Mouse (Mus musculus): ENCODE results near the gene H2al1b. TPM values are rescaled to one million over a fixed set of nuclear protein-coding genes. Genes with fewer than 3 reads are reported as not detected.
"Not testable (repeated sequence)": the region's sequence is repeated elsewhere in the genome, so short reads cannot be mapped to it uniquely, and the experiment has no call there.

The H2al1b gene
- polyA plus RNA-seq (2015; fragmentation: Nextera tagmentation; extraction: Ambion mirVana), result not detected in 2 replicates

DNA sequence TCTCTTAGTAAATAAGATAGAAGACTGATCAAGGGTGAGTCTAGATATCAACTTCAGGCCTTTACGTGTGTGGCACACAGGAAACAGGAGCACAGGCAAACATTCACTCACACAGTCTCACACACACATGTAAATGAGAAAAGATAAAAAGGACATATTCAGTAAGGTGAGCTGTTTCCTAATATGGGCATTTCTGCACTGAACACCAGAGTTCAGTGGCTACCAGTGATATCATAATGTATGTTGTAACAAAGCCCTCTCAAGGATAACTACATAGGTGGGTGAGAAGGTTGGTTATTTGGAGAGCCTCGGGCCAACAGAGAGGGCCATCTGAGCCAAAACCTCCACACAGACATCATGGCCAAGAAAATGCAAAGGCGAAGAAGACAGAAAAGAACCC, at the start of gene H2al1b:
Gene H2al1b, plus strand, starts transcription at position 301 of the 400 bp plus-strand sequence.
- DNase-seq (ENCODE audit: low spot score); H3K36me3 ChIP-seq (ENCODE audit: insufficient read depth, low read length); H3K4me2 ChIP-seq (ENCODE audit: low read length); H3K9ac ChIP-seq (ENCODE audit: low read depth, low read length); H3K4me1 ChIP-seq (replicated peaks; ENCODE audit: insufficient read depth, low read length); H3K27me3 ChIP-seq (ENCODE audit: insufficient read depth, low read length); H3K27ac ChIP-seq; H3K4me3 ChIP-seq (replicated peaks; ENCODE audit: low read depth, low read length); H3K9me3 ChIP-seq (replicated peaks; ENCODE audit: low read length); ATAC-seq (replicated peaks; ENCODE audit: low FRiP score, low read depth): not testable (repeated sequence)
- 95% methylated on average over 1 of the region's 3 CpGs for WGBS

DNA sequence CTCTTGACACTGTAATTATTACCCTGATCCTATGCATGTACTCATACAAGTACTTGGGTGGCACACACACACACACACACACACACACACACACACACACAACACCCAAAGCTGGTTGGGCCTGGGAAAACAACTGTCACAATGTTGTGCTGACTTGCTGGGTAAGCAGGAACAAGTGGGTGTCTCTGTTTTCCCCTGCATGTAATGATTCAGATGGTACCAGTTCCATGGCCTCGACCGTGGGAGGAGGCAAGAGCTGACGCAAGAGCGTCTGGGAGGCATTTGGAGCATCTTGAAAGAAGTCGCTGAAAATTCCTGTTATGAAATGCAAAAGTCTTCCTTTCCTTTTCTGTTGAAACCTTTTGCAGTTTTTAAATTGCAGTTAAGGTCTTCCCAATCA, 48.2 kb upstream of the H2al1b start:
- Histone ChIP-seq H3K4me1 (replicated peaks; ENCODE audit: insufficient read depth, low read length) (no peaks in the 10 kb centered on the region), H3K9me3 (replicated peaks; ENCODE audit: low read length) (no peaks in the 10 kb centered on the region), H3K9ac (ENCODE audit: low read depth, low read length) (no peak overlapping the region), H3K4me3 (replicated peaks; ENCODE audit: low read depth, low read length) (no peak overlapping the region), H3K36me3 (ENCODE audit: insufficient read depth, low read length) (no peaks in the 10 kb centered on the region), H3K27ac (peak overlapping the region; percentile 47; the same call in 1 of the 2 replicates), H3K4me2 (ENCODE audit: low read length) (no peak overlapping the region), H3K27me3 (ENCODE audit: insufficient read depth, low read length) (no peaks in the 10 kb centered on the region)
- TF ChIP-seq CTCF (IDR thresholded peaks at IDR 0.05; ENCODE audit: low read depth), result no peak
- 42% methylated on average over 5 of the region's 5 CpGs for WGBS
- DNase-seq (ENCODE audit: low spot score) (no peak), ATAC-seq (replicated peaks; ENCODE audit: low FRiP score, low read depth) (no peak)

DNA sequence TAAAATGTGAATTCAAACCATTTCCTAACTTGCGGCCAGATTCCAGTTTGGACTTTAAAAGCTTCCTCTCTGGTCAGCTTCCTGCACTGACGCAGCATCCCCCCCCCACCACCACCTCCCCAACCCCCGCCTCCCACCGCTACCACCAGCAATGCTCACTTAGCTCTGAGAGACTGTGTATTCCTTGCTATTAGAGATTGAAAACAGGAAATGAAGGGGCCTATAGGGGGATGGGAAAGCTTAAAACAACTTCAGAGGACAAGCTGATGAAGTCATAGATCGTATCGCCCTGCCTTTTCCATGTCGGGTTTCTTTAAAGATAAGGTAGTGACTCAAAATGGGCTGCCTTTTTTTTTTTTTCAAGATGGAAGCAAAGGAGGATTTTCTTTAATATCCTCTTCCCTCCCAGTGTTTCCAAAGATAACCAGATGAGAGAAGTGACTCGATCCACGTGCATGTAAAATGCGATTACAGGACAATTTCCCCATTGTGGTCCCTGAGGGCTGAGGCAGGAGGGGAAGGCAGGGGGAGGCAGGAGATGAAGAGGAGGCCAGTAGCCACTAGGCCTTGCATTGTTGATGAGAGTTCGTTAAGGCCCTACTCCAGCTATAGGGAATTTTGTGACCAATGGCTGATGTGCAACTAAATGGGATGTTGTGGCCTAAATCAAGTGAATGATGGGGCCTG, 47.6 kb upstream of the H2al1b start:
- DNase-seq (ENCODE audit: low spot score), result peak; percentile 61

GRCm38 (mm10) chrX:11255564-11256360, 46.5 kb upstream of the H2al1b start:
- WGBS, result 41% methylated on average over 8 of the region's 8 CpGs
- TF ChIP-seq CTCF (IDR thresholded peaks at IDR 0.05; ENCODE audit: low read depth), result no peak
- ATAC-seq (replicated peaks; ENCODE audit: low FRiP score, low read depth) (no peak), DNase-seq (ENCODE audit: low spot score) (peak; percentile 49)
- H3K4me1 ChIP-seq (replicated peaks; ENCODE audit: insufficient read depth, low read length), result no peaks in the 10 kb centered on the region
- H3K9ac ChIP-seq (ENCODE audit: low read depth, low read length), result no peak overlapping the region
- H3K36me3 ChIP-seq (ENCODE audit: insufficient read depth, low read length), result no peaks in the 10 kb centered on the region
- no peaks in the 10 kb centered on the region for H3K27me3 ChIP-seq (ENCODE audit: insufficient read depth, low read length)
- H3K9me3 ChIP-seq (replicated peaks; ENCODE audit: low read length), result no peaks in the 10 kb centered on the region
- no peak overlapping the region for H3K27ac ChIP-seq
- H3K4me2 ChIP-seq (ENCODE audit: low read length), result no peak overlapping the region
- H3K4me3 ChIP-seq (replicated peaks; ENCODE audit: low read depth, low read length), result no peak overlapping the region

More for the DNA sequence above, 47.6 kb upstream of the H2al1b start:
- Histone ChIP-seq H3K4me3 (replicated peaks; ENCODE audit: low read depth, low read length) (no peak overlapping the region), H3K4me1 (replicated peaks; ENCODE audit: insufficient read depth, low read length) (no peaks in the 10 kb centered on the region), H3K27ac (peak overlapping the region; percentile 47; the same call in 1 of the 2 replicates), H3K4me2 (ENCODE audit: low read length) (no peak overlapping the region), H3K9ac (ENCODE audit: low read depth, low read length) (no peak overlapping the region), H3K9me3 (replicated peaks; ENCODE audit: low read length) (no peaks in the 10 kb centered on the region), H3K36me3 (ENCODE audit: insufficient read depth, low read length) (no peaks in the 10 kb centered on the region), H3K27me3 (ENCODE audit: insufficient read depth, low read length) (no peaks in the 10 kb centered on the region)
- no peak for TF ChIP-seq CTCF (IDR thresholded peaks at IDR 0.05; ENCODE audit: low read depth)
- no peak for ATAC-seq (replicated peaks; ENCODE audit: low FRiP score, low read depth)
- 45% methylated on average over 11 of the region's 11 CpGs for WGBS

- Histone ChIP-seq H3K36me3 (ENCODE audit: insufficient read depth, low read length) (no peaks in the 10 kb centered on the region), H3K4me1 (replicated peaks; ENCODE audit: insufficient read depth, low read length) (no peaks in the 10 kb centered on the region), H3K9me3 (replicated peaks; ENCODE audit: low read length) (no peaks in the 10 kb centered on the region), H3K9ac (ENCODE audit: low read depth, low read length) (no peak overlapping the region), H3K27me3 (ENCODE audit: insufficient read depth, low read length) (no peaks in the 10 kb centered on the region), H3K27ac (no peak overlapping the region), H3K4me3 (replicated peaks; ENCODE audit: low read depth, low read length) (no peak overlapping the region), H3K4me2 (ENCODE audit: low read length) (no peak overlapping the region)
- WGBS, result 58% methylated on average over 8 of the region's 8 CpGs
- TF ChIP-seq CTCF (IDR thresholded peaks at IDR 0.05; ENCODE audit: low read depth), result no peak
- ATAC-seq (replicated peaks; ENCODE audit: low FRiP score, low read depth) (no peak), DNase-seq (ENCODE audit: low spot score) (peak; percentile 46)
Measured at GRCm38 (mm10) chrX:11264918-11265317, 37.3 kb upstream of the H2al1b start.

DNA sequence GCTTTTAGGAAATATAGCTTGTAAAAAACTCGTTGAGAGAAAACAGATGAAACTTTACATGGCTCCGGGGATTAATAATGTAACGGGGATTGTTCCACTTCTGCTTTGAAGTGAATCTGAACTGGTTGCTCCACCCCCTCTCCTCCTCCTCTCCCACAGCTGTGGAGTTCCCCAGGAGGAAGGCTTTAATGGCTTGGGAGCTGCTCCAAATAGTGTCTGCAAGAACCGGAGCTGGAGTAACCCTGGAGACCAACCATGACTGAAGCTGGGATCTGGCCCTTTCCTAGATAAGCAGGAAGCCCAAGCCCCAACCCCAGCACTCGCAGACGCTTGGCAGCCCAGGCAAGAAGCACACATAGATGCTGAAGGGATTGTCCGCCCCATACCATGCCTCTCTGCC, 34.4 kb upstream of the H2al1b start:
- Histone ChIP-seq H3K4me3 (replicated peaks; ENCODE audit: low read depth, low read length) (no peak overlapping the region), H3K27me3 (ENCODE audit: insufficient read depth, low read length) (no peaks in the 10 kb centered on the region), H3K4me2 (ENCODE audit: low read length) (no peak overlapping the region), H3K36me3 (ENCODE audit: insufficient read depth, low read length) (no peaks in the 10 kb centered on the region), H3K9ac (ENCODE audit: low read depth, low read length) (no peak overlapping the region), H3K27ac (no peak overlapping the region), H3K9me3 (replicated peaks; ENCODE audit: low read length) (no peaks in the 10 kb centered on the region), H3K4me1 (replicated peaks; ENCODE audit: insufficient read depth, low read length) (no peaks in the 10 kb centered on the region)
- peak; percentile 75 for DNase-seq (ENCODE audit: low spot score)
- no peak for TF ChIP-seq CTCF (IDR thresholded peaks at IDR 0.05; ENCODE audit: low read depth)
- no peak for ATAC-seq (replicated peaks; ENCODE audit: low FRiP score, low read depth)
- 49% methylated on average over 7 of the region's 7 CpGs for WGBS
